Mouse (Mus musculus): Measurements from ENCODE around the gene Cited1. TPM values are rescaled to one million over a fixed set of nuclear protein-coding genes. Genes with fewer than 3 reads are reported as not detected.
"Not testable (repeated sequence)": the region's sequence is repeated elsewhere in the genome, so short reads cannot be mapped to it uniquely, and the experiment has no call there.

Cited1 gene
- polyA plus RNA-seq, 1 experiment from 2014 or later, result 12.4 TPM

DNA sequence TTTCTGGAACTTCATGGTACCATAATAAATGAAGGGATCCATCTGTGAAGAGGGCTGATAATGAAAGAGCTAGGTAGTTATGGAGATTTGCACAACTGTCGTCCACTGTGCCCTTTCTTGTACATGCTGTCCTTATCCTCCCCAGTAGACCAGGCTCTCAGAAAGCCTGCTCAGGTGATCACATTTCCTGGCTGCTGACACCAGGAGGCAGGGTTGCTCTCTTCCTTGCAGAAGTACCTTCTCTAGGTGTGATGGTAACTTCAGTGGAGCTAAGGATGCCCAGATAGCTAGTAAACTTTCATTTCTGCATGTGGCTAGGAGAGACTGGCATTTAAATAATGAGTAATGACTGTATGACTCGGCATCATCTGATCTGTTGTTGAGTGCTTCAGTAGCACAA lies 7.6 kb downstream of the Cited1 start:
- Histone ChIP-seq H3K4me1 (ENCODE audit: control insufficient read depth, insufficient read depth, low read length) (no peaks in the 10 kb centered on the region), H3K4me3 (ENCODE audit: low read depth, low read length) (no peak overlapping the region), H3K27me3 (replicated peaks; ENCODE audit: control insufficient read depth, insufficient read depth, low read length) (no peaks in the 10 kb centered on the region), H3K9ac (ENCODE audit: low read length) (no peak overlapping the region), H3K4me2 (ENCODE audit: low read length) (no peak overlapping the region), H3K9me3 (replicated peaks; ENCODE audit: control insufficient read depth, low read length) (no peaks in the 10 kb centered on the region), H3K27ac (ENCODE audit: low read depth, low read length) (no peak overlapping the region), H3K36me3 (ENCODE audit: control insufficient read depth, insufficient read depth, low read length) (no peaks in the 10 kb centered on the region)
- 50% methylated on average over 2 of the region's 2 CpGs for WGBS
- ATAC-seq (no peak), DNase-seq (ENCODE audit: low spot score) (no peak)

DNA sequence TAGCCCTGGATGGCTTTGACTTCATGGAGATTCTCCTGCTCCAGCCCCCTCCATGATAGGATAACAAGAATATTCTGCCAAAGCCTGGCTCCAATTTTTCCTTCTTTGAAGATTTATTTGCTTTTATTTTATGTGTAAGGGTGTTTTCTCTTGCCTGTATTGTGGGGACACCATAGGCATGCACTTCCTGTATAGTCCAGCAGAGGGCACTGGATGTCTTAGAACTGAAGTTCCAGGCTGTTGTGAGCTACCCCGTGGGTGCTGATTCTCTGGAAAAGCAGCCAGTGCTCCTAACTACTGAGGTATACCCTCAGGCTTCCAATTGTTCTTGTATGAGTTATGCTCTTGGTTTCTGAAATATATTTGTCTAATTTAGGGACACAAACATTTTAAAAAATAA lies 32.9 kb downstream of the Cited1 start:
- H3K4me1 ChIP-seq (ENCODE audit: control insufficient read depth, insufficient read depth, low read length), result no peaks in the 10 kb centered on the region
- peak; percentile 45 for DNase-seq (ENCODE audit: low spot score)
- H3K27ac ChIP-seq (ENCODE audit: low read depth, low read length), result no peak overlapping the region
- no peak for ATAC-seq
- no peak overlapping the region for H3K4me3 ChIP-seq (ENCODE audit: low read depth, low read length)
- no peaks in the 10 kb centered on the region for H3K27me3 ChIP-seq (replicated peaks; ENCODE audit: control insufficient read depth, insufficient read depth, low read length)
- 14% methylated on average over 1 of the region's 1 CpGs for WGBS
- no peaks in the 10 kb centered on the region for H3K36me3 ChIP-seq (ENCODE audit: control insufficient read depth, insufficient read depth, low read length)
- H3K9ac ChIP-seq (ENCODE audit: low read length), result no peak overlapping the region
- H3K9me3 ChIP-seq (replicated peaks; ENCODE audit: control insufficient read depth, low read length), result no peaks in the 10 kb centered on the region
- no peak overlapping the region for H3K4me2 ChIP-seq (ENCODE audit: low read length)

- not testable (repeated sequence) for H3K4me3 ChIP-seq (ENCODE audit: low read depth, low read length); H3K4me1 ChIP-seq (ENCODE audit: control insufficient read depth, insufficient read depth, low read length); H3K36me3 ChIP-seq (ENCODE audit: control insufficient read depth, insufficient read depth, low read length); H3K9me3 ChIP-seq (replicated peaks; ENCODE audit: control insufficient read depth, low read length); H3K27me3 ChIP-seq (replicated peaks; ENCODE audit: control insufficient read depth, insufficient read depth, low read length); ATAC-seq; H3K9ac ChIP-seq (ENCODE audit: low read length); H3K27ac ChIP-seq (ENCODE audit: low read depth, low read length); DNase-seq (ENCODE audit: low spot score); H3K4me2 ChIP-seq (ENCODE audit: low read length)
- 47% methylated on average over 9 of the region's 9 CpGs for WGBS
Observed at GRCm38 (mm10) chrX:102215356-102215755, 36.6 kb downstream of the Cited1 start.

Small RNAs within 50 kb of the gene (microRNA-seq; reads per million reads assigned to microRNA genes)
- not detected for gene Gm26318

Other genes starting within 250 kb of the Cited1 start
- 9.6 and 11.0 TPM in 2 replicates for gene Rtl5, start 180.9 kb downstream of the Cited1 start, polyA plus RNA-seq (2014; fragmentation: Nextera tagmentation; extraction: Ambion mirVana)
- gene Pin4, start 132.7 kb downstream of the Cited1 start, polyA plus RNA-seq (2014; fragmentation: Nextera tagmentation; extraction: Ambion mirVana), result 59.3 and 79.6 TPM in 2 replicates
- 5.6 and 6.1 TPM in 2 replicates for gene Ercc6l, start 95.1 kb downstream of the Cited1 start, polyA plus RNA-seq (2014; fragmentation: Nextera tagmentation; extraction: Ambion mirVana)
- 509 and 682 TPM in 2 replicates for gene Rps4x, start 62.8 kb downstream of the Cited1 start, polyA plus RNA-seq (2014; fragmentation: Nextera tagmentation; extraction: Ambion mirVana)

All from forebrain, embryonic 14.5 days (tissue).